Mouse (Mus musculus) cerebellum, adult 2 months (tissue): ENCODE results near the gene Nos1. TPM values are rescaled to one million over a fixed set of nuclear protein-coding genes. Genes with fewer than 3 reads are reported as not detected.

Experiments used
- DNase-seq, 2 experiments: peaks; one replicate each; pipeline ENCODE4 v3.0.0; 2021
- H3K27ac ChIP-seq: fragments of 200-500 bp; 2 replicates; pipeline ENCODE4 v1.5.1; 2012; ENCODE audit warnings: low read length, control low read depth, inconsistent platforms; ENCODE audit not compliant: insufficient read depth
- H3K27me3 ChIP-seq: fragments of 200-500 bp; 2 replicates; pipeline ENCODE4 v1.6.1; 2012; ENCODE audit warnings: inconsistent platforms, mild to moderate bottlenecking, low read length, moderate library complexity; ENCODE audit not compliant: control insufficient read depth, insufficient read depth
- H3K4me1 ChIP-seq: fragments of 200-500 bp; 2 replicates; pipeline ENCODE4 v1.6.1; 2011; ENCODE audit warnings: low read length; ENCODE audit not compliant: control insufficient read depth, insufficient read depth
- H3K4me3 ChIP-seq: fragments of 200-500 bp; replicated peaks from 2 replicates; pipeline ENCODE3; 2011; ENCODE audit warnings: mild to moderate bottlenecking, low read depth, low read length, control low read depth; ENCODE audit not compliant: insufficient read depth
- CTCF ChIP-seq: fragments of 200-500 bp; IDR thresholded peaks from 2 replicates; pipeline ENCODE4 v1.5.1; 2011; ENCODE audit warnings: low read depth, mild to moderate bottlenecking, control low read depth, low read length, moderate library complexity, borderline replicate concordance; ENCODE audit not compliant: insufficient read depth
- POLR2A ChIP-seq: fragments of 200-500 bp; IDR thresholded peaks from 2 replicates; pipeline ENCODE4 v1.6.1; 2011; ENCODE audit warnings: low read length, control low read depth, borderline replicate concordance; ENCODE audit not compliant: insufficient read depth
- WGBS: fragments of 180-500 bp; shearing (Covaris S2); methylation state at CpG from one replicate; pipeline ENCODE4 v1.1.7; 2018; 5-methylcytosine and 5-hydroxymethylcytosine counted together
- polyA plus RNA-seq: library from polyadenylated mRNA; depleted of rRNA; stranded (reverse); fragments of >200 nt; gene quantifications from 2 replicates; pipeline ENCODE4 v1.2.3, GENCODE M21; 2012

Nos1 gene
- polyA plus RNA-seq, 1 experiment, result 28.0 TPM

DNA sequence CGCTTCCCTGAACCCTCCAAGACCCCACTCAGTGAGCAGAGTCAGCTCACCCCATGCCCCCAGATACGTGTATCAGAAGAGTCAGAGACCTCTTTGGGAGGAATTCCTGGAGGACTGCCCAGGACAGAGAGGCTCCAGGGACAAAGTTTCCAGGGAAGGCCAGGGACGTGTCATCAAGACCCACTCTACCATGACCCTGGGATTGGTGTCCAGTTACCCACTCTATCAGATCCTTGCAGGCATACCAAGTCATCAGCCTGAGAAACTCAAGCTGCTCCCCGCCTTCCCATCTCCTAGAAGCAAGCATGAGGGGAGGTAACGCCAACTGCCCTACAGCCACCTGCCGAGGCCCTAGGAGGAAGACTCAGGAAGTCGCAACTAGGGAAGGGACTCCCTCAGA is 39.6 kb downstream of the Nos1 start:
- TF ChIP-seq POLR2A (no peak), CTCF (no peak)
- no peak for DNase-seq
- 79% methylated on average over 7 of the region's 7 CpGs for WGBS
- Histone ChIP-seq H3K4me1 (no peaks in the 10 kb centered on the region), H3K4me3 (no peak overlapping the region), H3K27me3 (no peaks in the 10 kb centered on the region), H3K27ac (no peak overlapping the region)

DNA sequence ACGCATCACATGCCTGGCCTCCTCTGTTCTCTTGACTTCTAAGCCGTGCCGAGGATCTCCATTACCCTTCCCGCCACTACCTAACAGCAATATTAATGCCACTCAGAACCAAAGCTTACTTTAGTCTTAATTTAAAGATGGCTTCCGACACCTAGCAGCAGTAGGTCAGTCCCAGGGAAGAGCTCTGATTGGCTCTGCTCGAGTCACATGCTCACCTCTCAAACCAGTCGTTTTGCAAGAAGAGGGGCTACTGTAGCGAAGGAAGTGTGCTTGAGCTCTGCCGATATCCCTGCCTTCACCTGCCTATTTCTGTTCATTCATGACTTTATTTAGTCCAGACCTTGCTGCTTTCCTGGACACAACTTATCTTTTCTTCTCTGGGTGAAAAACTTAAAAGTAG is 43.0 kb downstream of the Nos1 start:
- DNase-seq, result no peak
- H3K4me3 ChIP-seq, result no peak overlapping the region
- H3K27me3 ChIP-seq, result no peaks in the 10 kb centered on the region
- WGBS, result 91% methylated on average over 9 of the region's 9 CpGs
- H3K4me1 ChIP-seq, result no peaks in the 10 kb centered on the region
- TF ChIP-seq CTCF (no peak), POLR2A (no peak)
- H3K27ac ChIP-seq, result no peak overlapping the region

DNA sequence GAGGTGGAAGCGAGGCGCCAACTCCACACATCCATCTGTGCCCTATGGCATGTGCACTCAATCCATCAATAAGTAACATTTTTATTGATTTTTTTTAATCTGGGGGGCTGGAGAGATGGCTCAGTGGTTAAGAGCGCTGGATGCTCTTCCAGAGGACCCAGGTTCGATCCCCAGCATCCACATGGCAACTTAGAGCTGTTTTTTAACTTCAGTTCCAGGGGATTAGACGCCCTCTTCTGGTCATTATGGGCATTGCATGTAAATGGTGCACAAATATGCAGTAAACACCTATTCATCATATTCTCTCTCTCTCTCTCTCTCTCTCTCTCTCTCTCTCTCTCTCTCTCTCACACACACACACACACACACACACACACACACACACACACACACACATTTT is 43.7 kb downstream of the Nos1 start:
- TF ChIP-seq CTCF, result peak; percentile 25; the same call in 1 of the 2 replicates
- no peak for TF ChIP-seq POLR2A
- Histone ChIP-seq H3K4me3 (no peak overlapping the region), H3K27ac (no peak overlapping the region), H3K27me3 (no peaks in the 10 kb centered on the region), H3K4me1 (no peaks in the 10 kb centered on the region)
- WGBS, result 80% methylated on average over 5 of the region's 5 CpGs
- DNase-seq, result no peak

DNA sequence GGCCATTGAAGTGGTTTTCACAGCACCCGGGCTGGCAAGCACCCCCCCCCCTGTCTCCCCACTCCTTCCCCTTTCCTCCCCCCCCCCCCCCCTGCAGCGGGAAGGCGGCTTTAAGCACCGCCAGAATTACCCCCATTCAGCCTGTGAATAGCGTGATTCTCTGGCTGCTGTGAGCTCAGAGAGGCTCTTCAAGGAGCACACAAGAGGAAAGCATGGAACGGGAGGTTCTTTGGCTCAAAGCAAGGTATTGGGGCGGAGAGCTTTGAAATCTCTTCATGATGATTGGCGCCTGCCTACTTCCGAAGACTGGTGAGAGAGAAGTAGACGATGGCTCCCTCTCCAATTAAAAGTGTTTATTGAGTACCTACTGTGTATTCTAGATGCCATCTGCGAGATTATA is 44.5 kb downstream of the Nos1 start:
- H3K4me3 ChIP-seq, result no peak overlapping the region
- no peaks in the 10 kb centered on the region for H3K4me1 ChIP-seq
- TF ChIP-seq POLR2A, result no peak
- no peak for TF ChIP-seq CTCF
- no peak for DNase-seq
- H3K27me3 ChIP-seq, result no peaks in the 10 kb centered on the region
- WGBS, result 72% methylated on average over 10 of the region's 11 CpGs
- no peak overlapping the region for H3K27ac ChIP-seq

DNA sequence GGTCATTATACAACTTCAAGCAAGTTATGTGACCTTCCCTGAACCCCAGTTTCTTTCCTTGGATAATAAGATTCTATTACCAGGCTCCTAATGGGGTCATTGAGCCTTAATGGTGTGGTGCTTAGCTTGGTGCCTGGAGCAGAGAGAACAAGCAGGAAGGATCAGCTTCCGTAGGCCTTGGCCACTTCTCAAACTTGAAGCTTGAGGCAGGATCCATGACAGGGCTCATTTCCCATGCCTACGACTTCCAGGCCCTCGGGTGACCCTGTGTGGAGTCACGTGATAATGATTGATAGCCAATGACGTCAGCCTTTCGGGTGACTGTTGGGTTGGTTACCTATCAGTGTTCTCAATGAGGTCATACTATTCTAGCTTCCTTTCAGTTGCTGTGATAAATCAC is 46.5 kb downstream of the Nos1 start:
- DNase-seq, result no peak
- H3K27me3 ChIP-seq, result no peaks in the 10 kb centered on the region
- no peak overlapping the region for H3K4me3 ChIP-seq
- WGBS, result 95% methylated on average over 6 of the region's 6 CpGs
- TF ChIP-seq CTCF (no peak), POLR2A (no peak)
- H3K4me1 ChIP-seq, result no peaks in the 10 kb centered on the region
- no peak overlapping the region for H3K27ac ChIP-seq

DNA sequence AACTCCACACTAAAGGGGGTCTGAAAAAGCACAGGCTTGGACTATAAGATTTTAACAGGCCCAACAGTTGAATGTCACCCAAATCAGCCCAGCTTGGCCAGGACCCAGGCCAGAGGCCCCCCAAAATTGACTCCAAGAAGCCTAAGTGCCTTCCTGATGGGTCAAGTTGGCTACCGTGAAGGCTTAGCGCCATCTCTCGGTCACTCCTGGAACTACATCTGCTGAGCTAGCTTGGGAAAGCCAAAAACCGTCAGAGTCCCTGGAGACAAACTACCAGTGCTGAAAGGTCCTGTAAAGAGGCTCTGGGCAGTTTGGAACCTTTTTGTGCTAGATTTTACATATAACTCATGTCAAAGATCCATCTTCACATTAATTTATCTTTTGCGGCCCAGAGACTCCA is 56.1 kb downstream of the Nos1 start:
- H3K4me3 ChIP-seq, result no peak overlapping the region
- WGBS, result 10% methylated on average over 5 of the region's 5 CpGs
- TF ChIP-seq CTCF (peak; percentile 97), POLR2A (no peak)
- H3K27ac ChIP-seq, result no peak overlapping the region
- H3K4me1 ChIP-seq, result peaks cover 5% of the 10 kb centered on the region; the same call in 1 of the 2 replicates
- no peaks in the 10 kb centered on the region for H3K27me3 ChIP-seq
- peak; percentile 63 to 83 for DNase-seq

DNA sequence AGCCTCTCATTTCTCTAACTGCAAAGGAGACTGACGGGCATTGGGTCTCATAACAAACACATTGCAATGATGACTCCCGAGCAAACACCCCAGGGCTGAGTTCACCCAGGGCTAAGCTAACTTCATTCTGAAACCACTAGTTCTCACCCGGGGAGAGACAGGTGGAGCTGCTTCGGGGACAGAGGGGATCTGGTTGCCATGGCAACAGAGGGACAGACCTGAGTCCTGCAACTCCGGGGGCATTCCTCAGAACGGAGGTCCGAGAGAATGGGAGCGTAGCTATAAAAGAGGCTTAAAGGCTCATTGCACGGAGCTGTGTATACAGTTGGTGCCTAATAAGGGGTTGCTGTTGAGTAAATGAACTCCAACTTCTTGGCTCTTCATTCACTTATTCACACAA is 56.9 kb downstream of the Nos1 start:
- no peak overlapping the region for H3K27ac ChIP-seq
- TF ChIP-seq CTCF, result no peak
- TF ChIP-seq POLR2A, result no peak
- H3K27me3 ChIP-seq, result no peaks in the 10 kb centered on the region
- no peak for DNase-seq
- no peak overlapping the region for H3K4me3 ChIP-seq
- WGBS, result 46% methylated on average over 9 of the region's 9 CpGs
- H3K4me1 ChIP-seq, result peaks cover 5% of the 10 kb centered on the region; the same call in 1 of the 2 replicates

DNA sequence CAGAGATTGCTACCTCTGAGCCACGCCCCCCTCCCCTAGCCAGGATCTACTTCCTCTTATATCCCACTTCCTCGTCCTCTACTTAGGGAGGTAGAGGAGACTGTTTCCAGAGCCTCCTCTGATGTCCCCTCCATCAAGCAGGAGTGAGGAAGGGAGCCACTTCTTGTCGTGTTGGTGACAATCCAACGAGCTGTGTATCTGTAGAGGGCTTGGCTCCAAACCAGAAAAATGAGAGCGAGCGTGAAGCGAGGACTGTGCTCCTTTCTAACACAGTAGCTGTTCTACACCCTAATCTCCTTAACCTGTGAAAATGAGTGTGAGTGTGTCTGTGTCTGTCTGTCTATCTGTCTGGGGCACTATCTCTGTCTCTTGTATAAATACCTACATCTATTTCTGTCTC is 58.7 kb downstream of the Nos1 start:
- WGBS, result 65% methylated on average over 7 of the region's 7 CpGs
- H3K4me1 ChIP-seq, result peaks cover 5% of the 10 kb centered on the region; the same call in 1 of the 2 replicates
- H3K27ac ChIP-seq, result no peak overlapping the region
- no peak overlapping the region for H3K4me3 ChIP-seq
- TF ChIP-seq POLR2A, result no peak
- no peak for TF ChIP-seq CTCF
- H3K27me3 ChIP-seq, result no peaks in the 10 kb centered on the region
- DNase-seq, result no peak
